Mouse (Mus musculus): ENCODE data around the gene Plcd3. TPM values are rescaled to one million over a fixed set of nuclear protein-coding genes. Genes with fewer than 3 reads are reported as not detected.
A peak's percentile ranks its signal among the peaks of the same experiment; 100 is the strongest.

Gene Plcd3
- total RNA-seq, 2 experiments from 2014 or later = 8.7 to 11.0 TPM

DNA sequence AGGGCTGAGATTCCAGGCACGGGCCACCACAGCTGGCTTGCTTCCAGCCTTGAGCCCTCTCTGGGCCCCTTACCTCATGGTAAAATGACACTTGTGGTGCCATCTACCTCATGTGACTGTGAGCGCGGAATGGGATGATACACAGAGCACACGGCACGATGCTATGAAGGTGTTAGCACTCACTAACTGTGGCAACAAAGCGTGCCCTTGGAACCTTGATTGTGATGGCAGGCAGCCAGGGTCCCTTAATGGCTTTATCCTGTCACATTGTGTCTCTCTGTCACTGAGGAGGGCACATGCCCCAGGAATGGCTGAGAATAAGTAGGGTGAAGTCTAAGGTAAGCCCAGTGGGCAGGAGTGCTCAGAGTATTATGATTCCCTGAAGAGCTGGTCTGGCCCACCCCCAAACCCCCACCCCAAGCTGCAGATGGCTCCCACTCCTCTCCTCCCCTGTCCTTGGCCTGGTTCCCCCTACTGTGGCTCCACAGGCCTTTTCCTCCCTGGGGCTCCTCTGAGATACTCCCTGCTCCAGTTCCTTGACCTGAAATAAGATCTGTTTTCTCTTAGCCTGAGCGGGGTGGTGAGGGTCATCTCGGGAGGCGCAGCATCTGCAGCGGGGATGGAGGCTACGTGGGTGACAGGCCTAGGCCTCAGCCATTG lies 2.8 kb downstream of the Plcd3 start:
- no peak for DNase-seq

DNA sequence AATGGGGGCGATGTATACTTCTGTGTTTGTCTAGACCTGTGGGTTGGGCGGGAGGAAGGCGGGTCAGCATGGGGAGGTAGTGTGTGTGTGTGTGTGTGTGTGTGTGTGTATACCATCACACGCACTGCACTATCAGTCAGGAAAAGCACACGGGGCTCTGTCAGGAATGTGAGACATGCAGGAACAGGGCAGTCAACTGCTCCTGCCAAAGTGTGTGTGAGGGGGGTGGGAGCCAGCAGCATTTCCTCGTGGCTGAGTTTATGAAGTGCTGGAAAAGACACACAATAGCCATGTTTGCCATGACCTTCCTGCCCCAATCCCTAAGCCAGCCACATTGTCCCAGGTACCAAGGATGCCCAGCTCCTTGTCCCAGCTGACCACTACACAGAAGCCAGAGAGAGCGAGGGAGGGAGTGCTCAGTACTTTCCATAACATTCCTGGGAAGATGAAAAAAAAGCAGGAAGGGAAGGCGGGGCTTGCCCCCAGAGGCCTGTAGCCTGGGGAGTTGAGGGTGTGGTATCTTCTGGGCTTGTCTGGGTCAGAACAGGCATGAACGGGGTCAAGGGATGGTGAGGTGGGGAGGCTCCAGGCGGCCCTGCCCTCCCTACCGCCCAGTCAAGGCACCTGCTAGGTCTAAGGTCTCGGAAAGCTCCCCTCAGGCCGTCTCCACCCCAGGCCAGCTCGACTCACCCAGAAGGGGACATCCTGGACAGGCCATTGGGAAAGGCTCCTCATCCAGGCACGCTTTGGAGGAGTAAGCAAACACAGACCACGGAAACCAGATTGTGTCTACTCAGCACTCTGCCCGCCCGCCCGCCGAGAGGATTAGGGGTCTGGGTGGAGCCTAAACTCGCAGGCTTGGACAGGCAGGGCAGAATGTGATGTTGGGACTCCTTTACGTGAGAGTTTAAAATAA lies 4.2 kb downstream of the Plcd3 start:
- DNase-seq = no peak

DNA sequence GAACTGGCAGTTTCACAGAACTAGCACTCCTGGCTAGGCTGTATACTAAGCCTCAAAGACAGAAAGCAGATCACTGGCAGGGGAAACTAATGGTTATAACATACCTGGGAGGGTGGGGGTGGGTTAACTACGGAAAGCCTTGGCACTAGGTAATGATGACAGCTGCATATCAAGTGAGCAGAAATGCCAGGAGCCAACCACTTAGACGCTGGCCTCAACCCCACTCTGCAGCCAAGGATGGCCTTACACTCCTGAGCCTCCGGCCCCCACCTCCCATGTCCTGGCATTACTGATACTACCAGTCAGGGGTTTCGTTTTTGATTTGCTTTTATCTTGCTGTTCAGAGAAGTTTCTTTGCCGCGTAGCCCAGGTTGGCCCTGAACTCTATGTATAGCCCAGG lies 5.7 kb downstream of the Plcd3 start:
- no peak for DNase-seq

DNA sequence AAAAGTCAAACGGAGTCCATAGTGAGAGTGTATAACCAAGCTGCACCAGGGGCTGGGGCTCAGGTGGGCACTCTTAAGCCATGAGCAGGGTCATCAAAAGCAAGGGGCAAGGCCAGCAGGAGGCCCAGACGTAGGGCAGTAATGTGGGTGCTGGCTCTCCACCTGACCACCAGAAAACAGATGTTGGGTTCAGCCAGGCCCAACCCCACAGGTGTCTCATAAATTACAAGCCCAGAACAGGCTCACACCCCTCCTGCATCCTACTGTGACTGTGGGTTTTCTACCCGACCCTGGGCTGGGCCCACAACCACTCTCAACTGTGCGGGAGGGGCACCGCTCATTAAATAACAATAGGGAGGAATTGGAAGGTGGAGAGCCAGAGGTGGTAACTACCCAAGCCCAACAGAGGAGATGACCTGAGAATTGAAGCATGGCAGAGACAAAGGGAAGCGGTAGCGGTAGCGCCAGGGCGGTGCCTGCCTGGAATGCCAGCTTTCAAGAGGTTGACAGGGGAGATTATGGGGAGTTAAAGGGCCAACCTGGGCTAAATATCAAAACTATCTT lies 6.3 kb downstream of the Plcd3 start:
- no peak for DNase-seq

DNA sequence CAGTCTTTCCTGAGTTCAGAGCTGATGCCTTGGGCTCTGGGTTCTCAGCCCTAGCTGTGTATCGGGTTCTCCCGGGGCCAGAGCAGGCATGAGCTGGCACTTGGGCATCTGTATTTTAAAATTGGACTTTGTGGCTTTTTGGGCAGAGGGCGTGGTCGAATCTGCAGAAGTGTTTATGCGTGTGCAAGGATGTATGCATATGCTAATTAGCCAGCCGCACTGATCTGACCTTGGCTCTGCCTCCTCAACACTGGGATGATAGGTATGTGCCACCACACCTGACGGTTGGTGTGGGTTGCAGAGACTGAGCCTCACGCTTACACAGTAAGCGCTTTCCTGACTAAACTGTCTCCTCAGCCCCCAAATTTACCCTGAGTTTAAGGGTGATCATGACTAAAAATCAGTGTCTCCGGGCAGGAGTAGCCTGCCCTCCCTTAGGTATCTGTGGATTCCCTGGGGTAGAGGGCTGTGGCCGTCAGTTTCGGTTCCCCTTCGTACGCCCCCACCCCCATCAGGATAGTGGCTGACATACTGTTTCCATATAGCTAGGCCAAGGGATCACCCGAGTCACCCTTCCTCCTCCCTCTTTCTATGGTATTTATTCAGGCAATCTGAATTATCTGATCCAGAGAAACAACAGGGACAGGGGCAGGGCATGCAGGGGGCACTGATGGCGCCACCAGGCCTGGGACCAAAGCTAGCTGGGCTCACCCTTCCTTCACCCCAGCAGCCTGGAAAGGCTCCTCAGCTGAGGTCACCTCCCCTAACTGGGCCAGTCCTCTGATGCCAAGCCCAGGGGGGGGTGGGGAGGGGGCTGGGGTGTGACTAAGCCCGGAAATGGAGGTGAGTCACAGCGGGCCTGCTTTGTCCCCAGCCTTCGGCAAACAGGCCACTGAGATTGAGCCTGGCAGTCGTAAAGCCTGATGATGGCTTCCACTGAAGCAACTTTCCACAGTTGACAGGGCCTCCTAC lies 7.3 kb downstream of the Plcd3 start:
- DNase-seq = peak; percentile 75

DNA sequence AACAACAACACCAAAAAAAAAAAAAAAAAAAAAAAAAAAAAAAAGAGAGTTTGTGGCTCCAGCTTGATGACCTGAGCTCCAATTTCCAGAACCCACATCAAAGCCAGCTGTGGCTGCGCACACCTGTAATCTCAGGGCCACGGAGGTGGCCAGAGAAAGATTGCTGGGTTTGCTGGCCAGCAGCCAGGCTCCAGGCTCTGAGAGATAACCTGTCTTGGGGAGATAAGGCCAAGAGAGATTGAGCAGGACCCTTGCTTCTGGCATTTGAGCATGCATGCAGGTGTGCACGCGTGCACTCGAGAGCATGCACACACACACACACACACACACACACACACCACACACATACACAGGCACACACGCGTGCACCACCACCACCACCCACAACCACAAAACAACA lies 8.2 kb downstream of the Plcd3 start:
- no peak for DNase-seq

DNA sequence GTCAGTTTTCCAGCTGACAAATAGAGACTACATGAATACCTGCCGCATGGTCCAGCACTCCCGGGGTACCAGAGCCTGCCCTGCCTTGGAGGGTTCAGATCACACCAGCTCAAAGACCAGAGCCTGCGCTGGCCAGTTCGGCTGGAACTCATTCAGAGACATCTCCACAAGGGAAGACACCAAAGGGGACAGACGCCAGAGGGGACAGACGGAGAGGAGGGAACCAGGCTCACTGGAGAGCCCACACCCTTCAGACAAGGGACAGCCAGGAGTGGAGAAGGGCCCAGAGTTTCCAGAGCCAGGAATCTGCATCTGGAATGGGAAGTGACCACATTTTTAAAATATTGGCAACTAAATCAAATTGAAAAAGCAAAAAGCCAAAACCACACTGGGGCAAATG lies 19.8 kb downstream of the Plcd3 start:
- no peak for DNase-seq

DNA sequence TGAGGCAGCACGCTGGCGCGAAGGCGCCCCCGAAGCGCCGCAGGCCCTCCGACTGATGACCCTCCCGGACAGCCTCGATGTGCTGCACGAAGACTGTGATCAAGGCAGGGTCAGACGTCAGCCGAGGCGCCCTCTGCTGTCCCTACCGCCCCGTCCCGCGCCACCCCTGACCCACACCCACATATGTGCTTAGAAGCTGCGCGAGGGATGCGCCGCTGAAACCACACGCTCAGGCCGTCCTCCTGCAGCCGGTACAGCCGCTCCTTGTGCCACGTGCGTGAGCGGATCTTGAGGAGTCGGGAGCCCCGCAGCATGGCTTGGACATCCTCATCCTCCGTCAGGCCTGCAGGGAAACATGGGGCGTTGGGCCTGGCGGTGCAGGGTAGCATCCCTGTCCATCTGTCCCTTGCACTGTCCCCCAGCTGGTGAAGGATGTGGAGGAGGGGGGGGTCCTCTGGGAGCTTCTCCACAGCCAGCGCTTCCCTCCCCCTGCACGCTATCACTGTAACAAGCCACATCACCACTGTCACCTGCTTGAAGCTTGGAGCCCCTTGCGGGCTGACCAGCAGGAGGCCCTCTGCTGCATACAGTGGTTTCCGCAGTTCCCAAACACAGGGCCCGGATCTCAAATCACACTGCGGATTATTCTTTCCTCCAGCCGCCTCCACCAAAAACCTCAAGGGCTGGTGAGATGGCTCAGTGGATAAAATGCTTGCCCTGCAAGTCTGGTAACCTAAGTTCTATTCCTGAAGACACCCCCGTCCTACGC lies 21.0 kb downstream of the Plcd3 start:
- no peak for DNase-seq

DNA sequence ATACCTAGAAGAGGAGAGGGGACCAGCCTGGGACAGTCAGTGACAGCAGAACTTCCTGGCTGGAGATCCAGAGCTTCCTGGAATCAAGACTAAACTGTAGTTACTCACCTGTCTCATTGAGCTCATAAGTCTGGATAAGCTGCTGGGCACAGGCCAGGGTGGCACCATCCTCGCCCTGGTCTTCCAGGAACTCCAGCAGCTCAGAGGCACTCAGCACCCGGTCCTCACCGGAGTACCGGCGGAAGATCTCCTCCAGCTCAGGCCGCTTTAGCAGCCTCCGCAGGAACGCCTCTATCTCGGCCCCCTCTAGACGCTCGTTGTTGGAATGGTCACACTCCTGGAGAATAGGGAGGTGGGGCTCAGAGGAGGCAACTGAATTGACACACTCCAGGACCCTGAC lies 23.3 kb downstream of the Plcd3 start:
- DNase-seq = no peak

DNA sequence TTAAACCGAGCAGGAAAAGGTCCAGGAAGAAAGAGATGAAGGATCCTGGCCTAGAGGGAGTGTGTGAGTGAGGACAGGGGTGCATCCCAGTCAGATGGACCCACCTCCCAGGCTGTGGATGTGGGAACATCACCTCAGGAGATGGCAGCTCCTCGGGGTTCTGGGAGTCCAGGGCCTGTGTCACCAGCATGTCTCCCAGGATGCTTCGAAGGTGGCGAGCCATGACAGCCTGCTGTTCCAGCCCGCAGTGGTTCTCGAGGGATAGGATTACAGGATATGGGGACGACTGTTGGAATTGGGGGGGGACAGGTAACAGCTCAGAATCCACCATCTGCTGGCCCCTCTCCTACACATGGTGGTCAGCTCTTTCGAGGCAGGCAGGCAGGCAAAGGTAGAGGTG lies 24.9 kb downstream of the Plcd3 start:
- no peak for DNase-seq

DNA sequence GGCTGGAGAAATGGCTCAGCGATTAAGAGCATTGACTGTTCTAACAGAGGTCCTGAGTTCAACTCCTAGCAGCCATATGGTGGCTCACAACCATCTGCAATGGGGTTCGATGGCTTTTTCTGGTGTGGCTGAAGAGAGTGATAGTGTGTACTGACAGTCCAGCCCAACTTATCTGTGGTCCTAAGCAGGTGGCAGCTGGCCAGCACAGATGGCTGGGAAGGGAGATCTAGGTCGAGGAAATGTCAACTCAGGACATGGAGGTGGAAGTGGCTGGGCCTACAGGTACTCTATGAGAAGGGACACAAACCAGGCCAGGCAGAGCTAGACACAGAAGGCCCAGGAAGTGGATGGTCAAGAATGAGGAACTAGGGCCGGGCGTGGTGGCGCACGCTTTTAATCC lies 25.4 kb downstream of the Plcd3 start:
- DNase-seq = no peak

DNA sequence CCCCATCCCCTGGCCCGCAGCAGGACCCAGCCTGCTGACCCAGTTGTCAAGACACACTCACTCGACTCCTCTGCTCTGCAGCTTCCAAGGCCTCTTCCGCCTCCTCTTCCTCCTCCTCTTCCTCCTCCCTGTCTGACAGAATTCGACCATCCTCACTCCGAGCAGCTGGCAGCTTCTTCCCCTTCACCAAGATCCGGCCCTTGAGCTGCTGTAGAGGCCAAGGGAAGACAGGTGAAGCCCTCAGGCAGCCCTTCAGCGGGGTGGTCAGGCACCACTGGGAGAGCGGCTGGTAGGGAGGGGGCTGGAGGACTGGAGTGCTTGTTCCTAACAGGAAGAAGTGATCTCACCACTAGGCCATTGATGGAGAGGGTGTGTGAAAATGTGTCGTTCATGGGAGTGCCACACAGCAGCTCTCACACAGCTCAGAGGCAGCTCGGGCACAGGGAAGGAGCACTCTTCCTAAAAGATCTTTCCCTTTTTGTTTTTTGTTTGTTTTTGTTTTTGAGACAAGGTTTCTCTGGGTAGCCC lies 26.6 kb downstream of the Plcd3 start:
- DNase-seq = no peak

DNA sequence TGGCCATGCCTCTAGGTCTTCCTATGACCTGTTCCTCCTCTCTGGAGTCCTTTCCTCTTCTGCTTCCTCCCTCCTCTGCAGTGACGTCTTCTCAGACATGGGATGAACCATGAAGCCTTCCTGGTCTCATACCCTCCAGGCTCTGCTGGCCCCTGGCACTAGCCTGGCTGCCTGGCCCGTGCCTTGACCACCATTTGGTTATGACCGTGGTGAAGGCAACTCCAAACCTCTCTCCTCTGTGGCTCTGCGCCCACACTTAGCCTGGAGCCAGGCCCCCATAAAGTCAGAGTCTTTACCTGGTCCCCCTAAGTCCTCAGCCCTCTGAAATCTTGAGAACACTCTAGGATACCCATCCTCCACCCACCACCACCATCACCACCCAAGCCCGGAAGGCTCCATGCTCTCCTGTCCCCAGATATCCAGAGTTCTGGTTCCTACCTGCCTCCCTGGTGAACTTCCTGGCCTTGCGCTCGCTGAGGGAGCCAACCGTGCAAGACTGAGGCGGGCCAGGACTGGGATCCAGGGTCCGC lies 27.3 kb downstream of the Plcd3 start:
- DNase-seq = no peak

DNA sequence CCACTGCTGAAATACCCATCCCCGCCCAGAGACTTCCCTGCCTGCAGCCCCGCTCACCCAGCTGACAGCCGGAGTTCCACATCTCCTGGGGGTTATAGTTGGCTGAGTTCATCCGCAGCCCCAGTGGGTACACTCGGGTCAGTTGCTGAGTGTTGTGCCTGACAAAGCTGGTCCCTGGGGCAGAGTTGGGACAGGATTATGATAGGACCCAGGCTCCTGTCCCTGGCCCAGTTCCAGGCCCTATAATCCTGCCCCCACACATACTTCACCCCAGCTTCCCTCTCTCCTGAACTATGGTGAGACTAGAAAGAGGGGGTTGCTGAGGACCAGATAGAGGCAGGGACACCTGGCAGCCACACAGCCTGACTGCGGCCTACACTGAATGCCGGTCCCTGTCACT lies 27.8 kb downstream of the Plcd3 start:
- DNase-seq = no peak

DNA sequence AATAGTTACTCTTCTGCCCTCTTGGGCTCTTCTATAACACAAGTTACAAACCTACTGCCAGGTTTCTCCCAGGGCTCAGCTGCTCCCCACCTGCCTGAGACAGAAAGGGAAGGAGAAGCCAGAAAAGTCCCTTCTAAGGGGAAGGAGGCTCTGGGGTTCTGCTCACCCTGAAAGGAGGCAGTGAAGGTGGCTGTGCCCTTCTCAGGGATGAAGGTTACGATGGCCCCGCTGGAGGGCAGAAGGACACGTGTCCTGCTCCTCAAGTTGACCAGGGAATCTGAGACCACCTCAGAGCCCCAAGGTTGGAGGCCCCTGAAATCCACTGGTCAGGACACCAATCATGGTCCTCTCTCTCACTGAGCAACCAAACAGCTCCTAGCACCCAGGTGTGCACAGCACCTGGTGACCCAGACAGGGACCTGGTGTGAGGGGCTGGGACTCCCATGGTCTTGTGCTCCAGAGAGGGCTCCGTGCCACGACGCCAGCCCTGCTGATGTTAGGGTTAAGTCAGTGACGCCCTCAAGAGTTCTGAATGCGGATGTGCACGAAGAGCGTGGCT lies 31.1 kb downstream of the Plcd3 start:
- DNase-seq = no peak

DNA sequence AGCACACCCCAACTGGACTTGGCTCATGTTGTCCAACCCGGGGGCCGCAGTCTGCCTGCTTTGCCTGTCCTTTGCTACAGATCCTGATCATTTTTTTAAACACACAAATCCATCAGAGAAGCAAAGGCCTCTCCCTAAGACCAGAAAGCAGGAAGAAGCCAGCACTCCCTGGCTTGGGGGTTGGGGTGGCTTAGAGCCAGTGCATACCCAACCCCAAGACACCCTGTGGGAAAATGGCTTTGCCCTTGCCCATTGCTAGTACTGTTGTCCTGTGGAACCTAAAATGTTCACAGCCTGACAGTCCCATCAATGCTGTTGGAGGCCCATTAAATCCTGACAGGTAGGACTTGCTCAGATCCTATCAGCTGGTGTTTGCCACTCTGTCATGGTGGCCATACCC lies 31.7 kb downstream of the Plcd3 start:
- DNase-seq = no peak

DNA sequence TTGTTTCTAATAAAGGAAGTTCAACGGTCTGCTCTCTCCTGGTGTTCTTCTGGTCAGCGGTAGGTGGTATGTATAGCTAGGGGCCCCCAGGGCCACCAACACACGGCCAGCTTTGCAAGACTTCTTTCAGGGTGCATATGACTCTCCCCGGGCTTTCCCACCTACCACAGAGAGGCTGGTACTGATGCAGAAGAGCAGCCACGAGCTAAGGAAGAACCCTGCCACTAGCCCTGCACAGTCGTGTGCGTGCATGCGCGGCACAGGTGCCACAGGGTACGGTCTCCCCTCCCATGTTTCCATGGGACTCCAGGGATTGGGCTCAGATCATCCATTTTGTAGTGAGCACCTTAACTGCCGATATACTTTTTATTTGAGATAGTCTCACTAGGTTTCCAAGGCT lies 32.6 kb downstream of the Plcd3 start:
- DNase-seq = no peak

DNA sequence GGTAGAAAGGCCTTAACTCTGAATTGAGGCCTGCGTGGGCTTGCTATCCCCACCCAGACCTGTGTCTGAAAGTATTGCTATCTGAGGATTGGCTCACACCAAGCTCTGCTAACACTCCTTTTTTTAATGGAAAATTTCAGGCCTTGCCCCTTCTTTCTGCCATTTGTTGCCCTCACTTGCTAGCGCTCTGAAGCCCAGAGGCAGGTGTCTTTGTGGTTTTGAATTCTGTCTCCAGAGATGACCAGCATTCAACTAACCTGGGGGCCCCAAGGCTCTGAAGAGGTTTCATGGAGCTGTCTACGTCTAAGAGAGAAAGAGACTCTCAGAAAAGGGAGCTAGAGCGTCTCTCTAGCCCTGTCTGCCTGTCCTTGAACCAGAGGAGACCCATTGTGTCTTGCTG lies 33.2 kb downstream of the Plcd3 start:
- no peak for DNase-seq

DNA sequence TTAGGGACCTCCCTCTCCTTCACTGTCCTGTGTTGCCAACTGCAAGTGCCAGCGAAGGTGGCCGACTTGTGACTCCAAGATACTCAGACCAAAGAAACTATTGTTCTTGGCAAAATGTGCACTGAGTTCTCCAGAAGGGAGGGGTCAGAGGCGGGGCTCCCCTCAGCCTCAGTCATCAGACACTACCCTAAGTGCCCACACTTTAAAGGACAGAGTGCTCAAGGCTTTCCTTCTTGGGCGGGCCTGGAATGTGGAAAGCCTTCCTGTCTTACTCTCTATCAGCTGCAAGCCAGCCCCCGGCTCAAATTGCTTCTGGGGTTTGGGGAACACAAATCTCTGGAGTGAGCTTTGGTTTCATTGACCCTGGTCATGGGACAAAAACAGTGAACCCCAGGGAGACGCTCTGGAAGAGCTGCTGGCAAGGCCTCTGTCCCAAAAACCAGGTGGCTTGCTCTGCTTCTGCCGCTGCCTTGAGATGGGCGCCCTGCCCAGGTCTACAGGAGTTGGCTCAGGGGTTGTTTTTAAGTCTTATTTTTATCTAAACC lies 33.9 kb downstream of the Plcd3 start:
- peak; percentile 67 for DNase-seq

DNA sequence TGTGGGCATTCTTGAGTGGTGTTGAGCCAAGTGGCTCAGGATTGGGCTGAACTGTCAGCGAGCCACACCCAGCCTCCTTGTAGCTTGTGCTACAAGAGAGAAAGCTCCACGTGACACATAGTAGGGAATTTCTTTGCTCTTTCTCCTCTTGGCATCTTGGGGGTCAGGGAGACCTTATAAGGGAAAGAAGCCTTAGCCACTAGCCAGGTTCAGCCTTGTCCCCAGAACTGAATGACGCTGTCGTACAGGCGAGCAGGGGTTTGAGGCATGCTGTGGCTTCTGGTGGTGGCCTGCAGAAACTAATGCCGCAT lies 34.5 kb downstream of the Plcd3 start:
- no peak for DNase-seq
